Mouse (Mus musculus) myocyte (in vitro differentiated cells): ENCODE measurements at regions not wholly inside any gene's neighbourhood (a gene's known extent, or its start where the extent isn't known, plus 50 kb on each side); places are given as distances from the start of the nearest gene placed in this dataset.

ENCODE experiments used
- H3K27me3 ChIP-seq: one replicate; pipeline ENCODE4 v1.6.1; 2011; ENCODE audit not compliant: control insufficient read depth, insufficient read depth, insufficient read length
- H3K36me3 ChIP-seq: one replicate; pipeline ENCODE4 v1.6.1; 2011; ENCODE audit not compliant: control insufficient read depth, insufficient read depth
- H3K4me2 ChIP-seq: one replicate; pipeline ENCODE4 v1.6.1; 2011; ENCODE audit warnings: low read depth, control low read depth
- H3K4me3 ChIP-seq: one replicate; pipeline ENCODE4 v1.5.1; 2011; ENCODE audit warnings: mild to moderate bottlenecking, control low read depth, moderate library complexity
- H3K79me2 ChIP-seq: one replicate; pipeline ENCODE4 v1.6.1; 2011; ENCODE audit not compliant: control insufficient read depth, insufficient read depth
- H3ac ChIP-seq: one replicate; pipeline ENCODE4 v1.6.1; 2011; ENCODE audit not compliant: control insufficient read depth, insufficient read length
- CEBPB ChIP-seq: IDR thresholded peaks from 2 replicates; pipeline ENCODE4 v1.6.1; 2011; ENCODE audit warnings: mild to moderate bottlenecking, moderate library complexity; ENCODE audit not compliant: poor library complexity, insufficient read depth, severe bottlenecking
- E2F4 ChIP-seq: IDR thresholded peaks from one replicate; pipeline ENCODE4 v1.6.1; 2011; ENCODE audit warnings: mild to moderate bottlenecking, control low read depth, moderate library complexity; ENCODE audit not compliant: insufficient read depth
- MAX ChIP-seq: IDR thresholded peaks from one replicate; pipeline ENCODE4 v1.6.1; 2011; ENCODE audit warnings: low read depth, mild to moderate bottlenecking, control low read depth
- MYOD1 ChIP-seq, 3 experiments: IDR thresholded peaks; one replicate each; pipeline ENCODE4 v1.6.1; 2011; ENCODE audit warnings: control low read depth in 2 of 3, low read depth in 2 of 3, mild to moderate bottlenecking in 2 of 3, moderate library complexity in 1 of 3; ENCODE audit not compliant: insufficient read length in 2 of 3, control insufficient read depth in 1 of 3
- MYOG ChIP-seq, 3 experiments: IDR thresholded peaks; one replicate each; pipeline ENCODE4 v1.6.1; 2011; ENCODE audit warnings: control low read depth in 2 of 3, low read depth in 2 of 3, mild to moderate bottlenecking in 2 of 3; ENCODE audit not compliant: insufficient read length in 2 of 3, control insufficient read depth in 1 of 3, insufficient read depth in 1 of 3
- POLR2A ChIP-seq: IDR thresholded peaks from one replicate; pipeline ENCODE4 v1.6.1; 2011; ENCODE audit warnings: low read depth, mild to moderate bottlenecking, control low read depth, moderate library complexity; ENCODE audit not compliant: insufficient read length
- POLR2AphosphoS2 ChIP-seq: IDR thresholded peaks from one replicate; pipeline ENCODE4 v1.6.1; 2011; ENCODE audit warnings: low read depth, control low read depth; ENCODE audit not compliant: insufficient read length
- REST ChIP-seq: IDR thresholded peaks from one replicate; pipeline ENCODE4 v1.6.1; 2011; ENCODE audit warnings: mild to moderate bottlenecking, control low read depth, moderate library complexity; ENCODE audit not compliant: insufficient read depth, insufficient read length
- SRF ChIP-seq: IDR thresholded peaks from one replicate; pipeline ENCODE4 v1.6.1; 2011; ENCODE audit warnings: low read depth; ENCODE audit not compliant: control insufficient read depth, insufficient read length
- TCF12 ChIP-seq: IDR thresholded peaks from one replicate; pipeline ENCODE4 v1.6.1; 2011; ENCODE audit warnings: mild to moderate bottlenecking, control low read depth; ENCODE audit not compliant: poor library complexity, insufficient read depth, severe bottlenecking
- TCF3 ChIP-seq: IDR thresholded peaks from one replicate; pipeline ENCODE4 v1.6.1; 2011; ENCODE audit warnings: low read depth, control low read depth; ENCODE audit not compliant: insufficient read length
- USF1 ChIP-seq: IDR thresholded peaks from one replicate; pipeline ENCODE4 v1.6.1; 2011; ENCODE audit warnings: low read depth, mild to moderate bottlenecking, control low read depth, moderate library complexity

- no peaks in the 10 kb centered on the region for H3K27me3 ChIP-seq
- no peaks in the 10 kb centered on the region for H3K79me2 ChIP-seq
- no peaks in the 10 kb centered on the region for H3K36me3 ChIP-seq
- peak in 2 of 3 experiments; percentile 27 to 48 for TF ChIP-seq MYOG (IDR thresholded peaks at IDR 0.05; ENCODE audit: control insufficient read depth in 1 of 3, insufficient read depth in 1 of 3, insufficient read length in 2 of 3, low read depth in 2 of 3)
- TF ChIP-seq REST, result no peak
- TF ChIP-seq MAX, result no peak
- peak in 2 of 3 experiments; percentile 78 to 90 for TF ChIP-seq MYOD1 (IDR thresholded peaks at IDR 0.05; ENCODE audit: control insufficient read depth in 1 of 3, insufficient read length in 2 of 3, low read depth in 2 of 3)
- peak; percentile 72 for TF ChIP-seq TCF12
- TF ChIP-seq CEBPB, result 0 out of 2 replicates have a peak, but pooled peaks have one; percentile 9
- no peak for TF ChIP-seq E2F4
- no peak overlapping the region for H3K4me3 ChIP-seq
- H3K4me2 ChIP-seq, result peak overlapping the region; percentile 54
- H3ac ChIP-seq, result no peak overlapping the region
These were observed 239.5 kb downstream of the Col12a1 start for GRCm38 (mm10) chr9:79479118-79479517.

GRCm38 (mm10) chr9:79500253-79500652, 218.4 kb downstream of the Col12a1 start:
- Histone ChIP-seq H3ac (no peak overlapping the region), H3K79me2 (no peaks in the 10 kb centered on the region), H3K4me2 (no peak overlapping the region), H3K27me3 (no peaks in the 10 kb centered on the region), H3K4me3 (no peak overlapping the region), H3K36me3 (no peaks in the 10 kb centered on the region)
- TF ChIP-seq REST (no peak), MYOD1 (IDR thresholded peaks at IDR 0.05; ENCODE audit: control insufficient read depth in 1 of 3, insufficient read length in 2 of 3, low read depth in 2 of 3) (no peak), CEBPB (no peak), MYOG (IDR thresholded peaks at IDR 0.05; ENCODE audit: control insufficient read depth in 1 of 3, insufficient read depth in 1 of 3, insufficient read length in 2 of 3, low read depth in 2 of 3) (no peak), TCF3 (no peak), SRF (no peak), POLR2A (no peak), TCF12 (no peak), E2F4 (no peak)

- Histone ChIP-seq H3K4me2 (no peak overlapping the region), H3ac (no peak overlapping the region), H3K27me3 (no peaks in the 10 kb centered on the region), H3K79me2 (no peaks in the 10 kb centered on the region), H3K36me3 (no peaks in the 10 kb centered on the region), H3K4me3 (no peak overlapping the region)
- no peak for TF ChIP-seq MYOG (IDR thresholded peaks at IDR 0.05; ENCODE audit: control insufficient read depth in 1 of 3, insufficient read depth in 1 of 3, insufficient read length in 2 of 3, low read depth in 2 of 3)
- TF ChIP-seq TCF12, result no peak
- no peak for TF ChIP-seq MYOD1 (IDR thresholded peaks at IDR 0.05; ENCODE audit: control insufficient read depth in 1 of 3, insufficient read length in 2 of 3, low read depth in 2 of 3)
- TF ChIP-seq REST, result no peak
- no peak for TF ChIP-seq POLR2A
- no peak for TF ChIP-seq POLR2AphosphoS2
- no peak for TF ChIP-seq E2F4
- TF ChIP-seq SRF, result no peak
- TF ChIP-seq CEBPB, result no peak
- TF ChIP-seq MAX, result no peak
- TF ChIP-seq TCF3, result no peak
- TF ChIP-seq USF1, result no peak
These were observed 216.6 kb downstream of the Col12a1 start for GRCm38 (mm10) chr9:79502034-79502433.

- H3K27me3 ChIP-seq, result no peaks in the 10 kb centered on the region
- H3K79me2 ChIP-seq, result no peaks in the 10 kb centered on the region
- no peak overlapping the region for H3ac ChIP-seq
- no peaks in the 10 kb centered on the region for H3K36me3 ChIP-seq
- no peak overlapping the region for H3K4me3 ChIP-seq
- H3K4me2 ChIP-seq, result no peak overlapping the region
- TF ChIP-seq POLR2A (no peak), MYOG (IDR thresholded peaks at IDR 0.05; ENCODE audit: control insufficient read depth in 1 of 3, insufficient read depth in 1 of 3, insufficient read length in 2 of 3, low read depth in 2 of 3) (no peak), SRF (no peak), REST (no peak), E2F4 (no peak)
These were observed 202.2 kb downstream of the Col12a1 start for GRCm38 (mm10) chr9:79516384-79516783.

DNA sequence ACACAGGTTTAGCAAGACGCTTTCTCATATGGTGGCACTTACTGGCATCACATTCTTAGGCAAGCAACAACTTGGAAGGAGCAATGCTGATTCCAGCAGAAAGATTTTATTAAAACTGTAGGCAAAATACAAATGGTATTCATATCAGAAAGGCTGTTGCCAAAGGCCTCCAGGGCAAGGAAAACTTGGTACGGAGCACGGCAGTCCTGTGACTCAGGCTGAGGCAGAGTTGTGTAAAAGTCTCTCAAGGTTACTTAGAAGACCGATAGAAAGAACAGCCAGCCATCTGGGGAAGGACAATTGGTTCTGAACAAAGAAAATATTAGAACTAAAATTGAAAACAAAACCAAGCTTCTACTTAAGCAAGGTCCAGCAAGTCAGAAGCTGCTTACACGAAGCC, 201.2 kb downstream of the Col12a1 start:
- TF ChIP-seq MYOG (IDR thresholded peaks at IDR 0.05; ENCODE audit: control insufficient read depth in 1 of 3, insufficient read depth in 1 of 3, insufficient read length in 2 of 3, low read depth in 2 of 3) (no peak), POLR2AphosphoS2 (no peak), TCF3 (no peak), E2F4 (no peak), SRF (no peak), MYOD1 (IDR thresholded peaks at IDR 0.05; ENCODE audit: control insufficient read depth in 1 of 3, insufficient read length in 2 of 3, low read depth in 2 of 3) (no peak), CEBPB (no peak), MAX (no peak), TCF12 (no peak), POLR2A (no peak), USF1 (no peak), REST (no peak)
- no peak overlapping the region for H3ac ChIP-seq
- no peak overlapping the region for H3K4me2 ChIP-seq
- no peaks in the 10 kb centered on the region for H3K79me2 ChIP-seq
- H3K36me3 ChIP-seq, result no peaks in the 10 kb centered on the region
- H3K4me3 ChIP-seq, result no peak overlapping the region
- H3K27me3 ChIP-seq, result no peaks in the 10 kb centered on the region
